Mouse (Mus musculus): ENCODE measurements at regions not wholly inside any gene's neighbourhood (a gene's known extent, or its start where the extent isn't known, plus 50 kb on each side); places are given as distances from the start of the nearest gene placed in this dataset.
"Not testable (repeated sequence)": the region's sequence is repeated elsewhere in the genome, so short reads cannot be mapped to it uniquely, and the experiment has no call there.

- no peak for DNase-seq
These were observed 406.7 kb upstream of the Slc39a10 start for GRCm38 (mm10) chr1:47299311-47299710.

- no peak for DNase-seq
These were observed 393.0 kb upstream of the Slc39a10 start for GRCm38 (mm10) chr1:47285639-47286038.

GRCm38 (mm10) chr1:47278321-47279020 lies 385.8 kb upstream of the Slc39a10 start:
- DNase-seq: no peak

- DNase-seq: no peak
These were observed 385.2 kb upstream of the Slc39a10 start for GRCm38 (mm10) chr1:47277839-47278238.

GRCm38 (mm10) chr1:47272131-47272530 lies 379.5 kb upstream of the Slc39a10 start:
- DNase-seq: no peak

- no peak for DNase-seq
These were observed 371.0 kb upstream of the Slc39a10 start for GRCm38 (mm10) chr1:47263611-47264010.

GRCm38 (mm10) chr1:47261505-47262130 lies 369.0 kb upstream of the Slc39a10 start:
- DNase-seq: no peak

- DNase-seq: not testable (repeated sequence)
These were observed 358.1 kb upstream of the Slc39a10 start for GRCm38 (mm10) chr1:47250706-47251105.

GRCm38 (mm10) chr1:47217088-47217487 lies 324.4 kb upstream of the Slc39a10 start:
- no peak for DNase-seq

- no peak for DNase-seq
These were observed 323.9 kb upstream of the Slc39a10 start for GRCm38 (mm10) chr1:47216419-47217002.

GRCm38 (mm10) chr1:47213476-47213875 lies 320.8 kb upstream of the Slc39a10 start:
- DNase-seq: no peak

- no peak for DNase-seq
These were observed 300.3 kb upstream of the Slc39a10 start for GRCm38 (mm10) chr1:47193001-47193400.

GRCm38 (mm10) chr1:47164417-47164816 lies 271.8 kb upstream of the Slc39a10 start:
- DNase-seq: no peak

- DNase-seq: no peak
These were observed 271.3 kb upstream of the Slc39a10 start for GRCm38 (mm10) chr1:47163808-47164410.

GRCm38 (mm10) chr1:47130031-47130430 lies 237.4 kb upstream of the Slc39a10 start:
- DNase-seq: not testable (repeated sequence)

GRCm38 (mm10) chr1:47119636-47120035 lies 227.0 kb upstream of the Slc39a10 start:
- DNase-seq: no peak

GRCm38 (mm10) chr1:47116681-47117080 lies 224.0 kb upstream of the Slc39a10 start:
- not testable (repeated sequence) for DNase-seq

GRCm38 (mm10) chr1:47112494-47112893 lies 219.8 kb upstream of the Slc39a10 start:
- no peak for DNase-seq

- no peak for DNase-seq
These were observed 211.4 kb upstream of the Slc39a10 start for GRCm38 (mm10) chr1:47104055-47104454.

- DNase-seq: no peak
These were observed 210.8 kb upstream of the Slc39a10 start for GRCm38 (mm10) chr1:47103321-47103988.

- DNase-seq: no peak
These were observed 204.7 kb upstream of the Slc39a10 start for GRCm38 (mm10) chr1:47097084-47097996.
